Mouse (Mus musculus): ENCODE results near the gene Sell. TPM values are rescaled to one million over a fixed set of nuclear protein-coding genes. Genes with fewer than 3 reads are reported as not detected.

The Sell gene
- total RNA-seq, 2 experiments from 2014 or later: 0.94 to 1.6 TPM

DNA sequence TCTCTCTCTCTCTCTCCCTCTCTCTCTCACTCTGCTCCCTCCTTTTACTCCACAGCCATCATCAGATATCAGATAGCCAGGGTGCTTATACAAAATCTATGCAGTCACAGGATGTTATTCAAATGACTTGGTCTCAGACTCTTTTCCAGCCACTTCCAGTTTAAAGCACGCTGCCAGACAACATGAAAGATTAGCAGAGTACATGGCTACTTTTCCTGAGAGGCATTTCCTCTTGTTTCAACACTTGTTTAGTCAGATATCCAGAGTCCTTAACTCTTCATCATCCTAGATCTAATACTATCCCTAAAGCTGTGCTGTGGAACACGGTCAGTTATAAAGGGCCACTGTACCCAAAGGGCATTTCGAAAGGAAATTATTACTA, 59.0 kb downstream of the Sell start:
- intact Hi-C loops (cut with DNase I): no loop called here
- no peak for DNase-seq (ENCODE audit: low spot score)

DNA sequence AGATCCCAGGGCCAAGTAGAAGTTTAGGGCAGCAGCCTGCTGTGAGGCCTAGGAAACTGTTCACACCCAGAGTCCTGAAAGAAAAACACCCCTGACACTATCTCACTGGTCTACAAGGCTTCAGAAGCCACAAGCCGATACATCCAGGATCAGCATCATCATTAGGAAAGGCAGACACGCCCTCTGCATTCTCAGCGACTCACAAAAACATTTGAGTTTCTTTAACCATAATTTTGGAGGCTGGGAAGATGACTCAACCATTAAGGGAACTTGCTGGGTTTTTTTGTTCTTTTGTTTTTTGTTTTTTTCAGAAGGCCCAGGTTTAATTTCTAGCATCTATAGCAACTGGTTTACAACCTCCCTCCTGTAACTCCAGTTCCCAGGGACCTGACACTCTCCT, 62.1 kb downstream of the Sell start:
- intact Hi-C loops (cut with DNase I): no loop called here
- no peak for DNase-seq (ENCODE audit: low spot score)

DNA sequence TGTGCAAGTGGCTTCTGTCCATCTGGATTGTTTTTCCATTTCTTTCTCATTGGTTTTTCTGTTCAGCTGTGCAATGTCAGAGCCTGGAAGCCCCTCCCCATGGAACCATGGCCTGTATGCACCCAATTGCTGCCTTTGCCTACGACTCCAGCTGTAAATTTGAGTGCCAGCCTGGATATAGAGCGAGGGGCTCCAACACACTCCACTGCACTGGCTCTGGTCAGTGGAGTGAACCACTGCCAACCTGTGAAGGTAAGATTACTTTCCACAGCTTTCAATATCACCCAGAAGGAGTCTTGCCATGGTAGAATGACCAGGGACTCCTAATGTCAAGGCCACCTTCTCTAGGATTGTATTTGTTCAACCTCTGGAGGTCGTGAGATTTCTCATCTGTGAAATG, 68.2 kb downstream of the Sell start:
- no peak for DNase-seq (ENCODE audit: low spot score)
- intact Hi-C loops (cut with DNase I): loop anchor here (10.0 kb wide), 1 partner anchor 975 kb away; no protein-coding TSS in a partner anchor

GRCm38 (mm10) chr1:164132609-164133008, 70.8 kb downstream of the Sell start:
- DNase-seq (ENCODE audit: low spot score): no peak
- intact Hi-C loops (cut with DNase I): loop anchor here (10.0 kb wide), 1 partner anchor 978 kb away; no protein-coding TSS in a partner anchor

Other genes starting within 250 kb of the Sell start
- gene Scyl3, start 132.9 kb upstream of the Sell start, total RNA-seq (2021): 1 to 10 TPM; 5.1 to 5.6 TPM
- gene BC055324, start 67.2 kb upstream of the Sell start, total RNA-seq (2021): under 1 TPM; 0.62 to 0.81 TPM
- 1 to 10 TPM; 3.6 to 4.1 TPM for gene Mettl18, start 67.1 kb upstream of the Sell start, total RNA-seq (2021)
- gene Sele, start 13.7 kb upstream of the Sell start, total RNA-seq (2021): under 1 TPM; 0.78 to 0.83 TPM
- gene Selp, start 53.3 kb downstream of the Sell start, total RNA-seq (2021): 1 to 10 TPM; 1.3 to 1.4 TPM
- 1 to 10 TPM; 1.6 to 1.9 TPM for gene F5, start 89.9 kb downstream of the Sell start, total RNA-seq (2021)
- gene Slc19a2, start 187.1 kb downstream of the Sell start, total RNA-seq (2021): 1 to 10 TPM; 7.0 to 7.2 TPM
- 1 to 10 TPM; 6.3 to 7.2 TPM for gene Ccdc181, start 213.6 kb downstream of the Sell start, total RNA-seq (2021)
- gene Nme7, start 242.1 kb downstream of the Sell start, total RNA-seq (2021): 1 to 10 TPM; 4.0 TPM
- gene Blzf1, start 245.5 kb downstream of the Sell start, total RNA-seq (2021): 10 to 100 TPM; 23.6 to 24.6 TPM

All from heart, postnatal 25 days (tissue).